In genomic region chr5:129583761-129584582, GRCm38 (mm10) we compare ENCODE assay signal across 8 mouse cellular contexts. TPM values are rescaled to one million over a fixed set of nuclear protein-coding genes. Genes with fewer than 3 reads are reported as not detected.
DNase-seq lines count a peak whose midpoint lies in the region; ATAC-seq lines count a peak whose summit lies in the region.

Gene Mmp17 (plus strand): TSS chr5:129584169.

- H3K27ac ChIP-seq in hindbrain, embryonic 15.5 days (replicated peaks): peak within 1 kb of the TSS; percentile 69; the same call in 1 of the 2 replicates

- H3K9ac ChIP-seq in hindbrain, embryonic 15.5 days: peak within 1 kb of the TSS; percentile 69

- ATAC-seq in hindbrain, embryonic 15.5 days (ENCODE audit: low FRiP score, low read depth): peak; percentile 93

- no peaks in the 10 kb centered on the region for H3K36me3 ChIP-seq in hindbrain, embryonic 15.5 days

- no peaks in the 10 kb centered on the region for H3K9me3 ChIP-seq in hindbrain, embryonic 15.5 days

- peak within 1 kb of the TSS; percentile 84 for H3K4me2 ChIP-seq in hindbrain, embryonic 15.5 days

- peaks cover 29% of the 10 kb centered on the region for H3K4me1 ChIP-seq in hindbrain, embryonic 15.5 days (replicated peaks)

- peaks cover 16% of the 10 kb centered on the region; the same call in 1 of the 2 replicates for H3K27me3 ChIP-seq in hindbrain, embryonic 15.5 days

- under 1% methylated on average over 80 of the region's 80 CpGs for WGBS in hindbrain, embryonic 15.5 days

- H3K4me3 ChIP-seq in hindbrain, embryonic 15.5 days: peak within 1 kb of the TSS; percentile 62

- DNase-seq in ZHBTc4 (ENCODE audit: low read depth, low spot score): peak; percentile 94
- DNase-seq in cerebellum, postnatal 4 days (ENCODE audit: low spot score in 2 of 2): peak; percentile 68 to 84
- DNase-seq in gastrocnemius, adult 18-20 months (ENCODE audit: low spot score): peak; percentile 81
- peak; percentile 91 to 93 for DNase-seq in layer of hippocampus, postnatal 36 days
- peak; percentile 76 for DNase-seq in lung, postnatal 25 days (ENCODE audit: low spot score)
- DNase-seq in retina, adult 2 months (ENCODE audit: low read depth, low spot score): peak; percentile 71
- peak; percentile 91 for DNase-seq in thymus, postnatal 25 days

RNA-seq across cellular contexts. Expression of gene Mmp17, which starts in this region (rescaled TPM):
- under 1 TPM; 0.11 to 0.14 TPM for total RNA-seq in gastrocnemius, adult 18-20 months (2021)
- polyA plus RNA-seq in hindbrain, embryonic 15.5 days (2015; fragmentation: Nextera tagmentation; extraction: Ambion mirVana): 11.7 and 13.5 TPM in 2 replicates
- 100 to 1,000 TPM; 128 to 136 TPM for total RNA-seq in layer of hippocampus, postnatal 36 days (2021)

Comparison
In these comparisons a context has a peak if more than half of its experiments do, and no peak if none do; other contexts are left out.
1. Peak in every context shown above with its lines: DNase-seq, ATAC-seq, H3K4me3 ChIP-seq and H3K27ac ChIP-seq.
2. RNA of gene Mmp17 (total RNA-seq): 128 to 136 TPM in layer of hippocampus, postnatal 36 days; 0.11 to 0.14 TPM in gastrocnemius, adult 18-20 months; every median in the first group is over 100 times any median in the second.
3. Peak in DNase-seq in gastrocnemius, adult 18-20 months; RNA of the gene not detected or under 1 TPM.